Mouse (Mus musculus) heart, embryonic 10.5 days (tissue): ENCODE measurements around the gene Trp53i13. TPM values are rescaled to one million over a fixed set of nuclear protein-coding genes. Genes with fewer than 3 reads are reported as not detected.
"Not testable (repeated sequence)": the region's sequence is repeated elsewhere in the genome, so short reads cannot be mapped to it uniquely, and the experiment has no call there.

Source experiments
- DNase-seq: peaks from one replicate; pipeline ENCODE4 v3.0.0-alpha.2; 2017; ENCODE audit warnings: low spot score
- H3K27ac ChIP-seq: fragments of 300-500 bp; sonication (generic); 2 replicates; pipeline ENCODE4 v1.5.1; 2016; ENCODE audit warnings: mild to moderate bottlenecking
- H3K27me3 ChIP-seq: fragments of 300-500 bp; sonication (generic); 2 replicates; pipeline ENCODE4 v1.6.1; 2016; ENCODE audit warnings: mild to moderate bottlenecking; ENCODE audit not compliant: poor library complexity, insufficient read depth, severe bottlenecking
- H3K36me3 ChIP-seq: fragments of 300-500 bp; sonication (generic); 2 replicates; pipeline ENCODE4 v1.6.1; 2016; ENCODE audit warnings: mild to moderate bottlenecking, moderate library complexity
- H3K4me1 ChIP-seq: fragments of 300-500 bp; sonication (generic); 2 replicates; pipeline ENCODE4 v1.6.1; 2016; ENCODE audit warnings: mild to moderate bottlenecking
- H3K4me3 ChIP-seq: fragments of 300-500 bp; sonication (generic); 2 replicates; pipeline ENCODE4 v1.5.1; 2016; ENCODE audit warnings: mild to moderate bottlenecking, moderate library complexity
- H3K9me3 ChIP-seq: fragments of 300-500 bp; sonication (generic); 2 replicates; pipeline ENCODE4 v1.6.1; 2016; ENCODE audit warnings: mild to moderate bottlenecking, moderate library complexity
- WGBS: fragments of 180-500 bp; shearing (Covaris S2); methylation state at CpG from one replicate; pipeline ENCODE4 v1.1.7; 2016; 5-methylcytosine and 5-hydroxymethylcytosine counted together
- polyA plus RNA-seq: library from polyadenylated mRNA; unstranded; fragments of >200 nt; fragmentation: Nextera tagmentation; extraction: Ambion mirVana; gene quantifications from 2 replicates; pipeline ENCODE4 v1.2.1, GENCODE M21; 2016

Gene Trp53i13
- polyA plus RNA-seq, result 25.2 and 30.2 TPM in 2 replicates

- peaks cover 33% of the 10 kb centered on the region for H3K27me3 ChIP-seq
- no peak for DNase-seq
- 9% methylated on average over 39 of the region's 39 CpGs for WGBS
Observed at GRCm38 (mm10) chr11:77515637-77516552, at the start of gene Trp53i13. Gene Trp53i13 (minus strand): TSS chr11:77515980.

GRCm38 (mm10) chr11:77545261-77545660 is 29.5 kb upstream of the Trp53i13 start:
- 97% methylated on average over 7 of the region's 7 CpGs for whole genome bisulfite sequencing
- H3K27me3 ChIP-seq, result no peaks in the 10 kb centered on the region
- no peak for DNase-seq
- no peaks in the 10 kb centered on the region for H3K9me3 ChIP-seq
- no peak overlapping the region for H3K27ac ChIP-seq
- H3K4me3 ChIP-seq, result no peak overlapping the region
- H3K36me3 ChIP-seq, result peaks cover 89% of the 10 kb centered on the region
- no peaks in the 10 kb centered on the region for H3K4me1 ChIP-seq

More at GRCm38 (mm10) chr11:77515637-77516552, at the start of gene Trp53i13:
- Histone ChIP-seq H3K9me3 (no peaks in the 10 kb centered on the region), H3K4me1 (peaks cover 46% of the 10 kb centered on the region), H3K4me3 (peak within 1 kb of the TSS; percentile 78), H3K27ac (peak within 1 kb of the TSS; percentile 74), H3K36me3 (no peaks in the 10 kb centered on the region)

GRCm38 (mm10) chr11:77532202-77532846 is 16.5 kb upstream of the Trp53i13 start:
- no peaks in the 10 kb centered on the region for H3K4me1 ChIP-seq
- H3K27ac ChIP-seq, result no peak overlapping the region
- no peaks in the 10 kb centered on the region for H3K27me3 ChIP-seq
- H3K9me3 ChIP-seq, result no peaks in the 10 kb centered on the region
- H3K36me3 ChIP-seq, result peaks cover 31% of the 10 kb centered on the region
- no peak for DNase-seq
- no peak overlapping the region for H3K4me3 ChIP-seq
- WGBS, result 93% methylated on average over 4 of the region's 4 CpGs

DNA sequence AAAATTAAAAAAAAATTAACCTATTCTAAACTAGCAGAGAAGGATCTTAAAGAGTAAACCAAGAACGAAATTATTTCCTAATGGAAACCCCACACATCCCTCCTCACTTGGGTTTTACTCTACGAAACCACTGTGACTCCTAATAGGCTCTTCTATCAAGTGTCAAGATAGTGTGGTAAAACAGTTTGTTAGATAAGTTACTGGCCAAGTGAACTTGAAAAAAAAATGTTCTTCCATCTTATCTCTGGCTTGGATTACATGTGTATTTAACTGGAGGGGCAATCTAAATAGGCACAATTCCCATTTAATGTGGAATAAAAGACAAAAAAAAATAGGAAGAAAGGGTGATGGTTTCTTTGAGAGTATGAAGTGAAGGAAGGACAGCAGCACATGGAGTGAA is 15.1 kb upstream of the Trp53i13 start:
- 70% methylated on average over 2 of the region's 2 CpGs for WGBS
- H3K4me3 ChIP-seq, result no peak overlapping the region
- H3K27ac ChIP-seq, result no peak overlapping the region
- H3K27me3 ChIP-seq, result no peaks in the 10 kb centered on the region
- H3K4me1 ChIP-seq, result no peaks in the 10 kb centered on the region
- peaks cover 17% of the 10 kb centered on the region; the same call in 1 of the 2 replicates for H3K36me3 ChIP-seq
- no peak for DNase-seq
- no peaks in the 10 kb centered on the region for H3K9me3 ChIP-seq

DNA sequence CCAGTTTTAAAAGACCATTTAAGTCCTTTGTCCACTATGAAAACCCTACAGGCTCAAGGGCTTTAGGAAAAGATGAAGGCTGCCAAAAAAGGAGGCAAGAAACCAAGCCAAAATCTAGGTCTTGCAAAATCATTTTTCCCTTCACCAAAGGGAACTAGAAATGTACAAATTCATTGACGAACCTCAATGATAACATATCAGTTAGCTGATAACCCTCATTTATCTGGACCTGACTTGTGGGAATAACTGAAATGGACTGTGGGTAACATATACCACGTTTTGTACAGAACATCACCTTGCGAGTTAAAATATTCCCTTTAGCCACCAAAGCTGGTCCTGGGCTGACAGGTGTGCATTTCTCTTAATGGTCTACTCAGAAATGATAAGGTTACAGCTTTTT is 13.9 kb upstream of the Trp53i13 start:
- H3K27me3 ChIP-seq, result no peaks in the 10 kb centered on the region
- no peak overlapping the region for H3K4me3 ChIP-seq
- WGBS, result 67% methylated on average over 3 of the region's 3 CpGs
- H3K36me3 ChIP-seq, result peaks cover 12% of the 10 kb centered on the region; the same call in 1 of the 2 replicates
- no peak overlapping the region for H3K27ac ChIP-seq
- H3K4me1 ChIP-seq, result no peaks in the 10 kb centered on the region
- no peaks in the 10 kb centered on the region for H3K9me3 ChIP-seq
- DNase-seq, result no peak

DNA sequence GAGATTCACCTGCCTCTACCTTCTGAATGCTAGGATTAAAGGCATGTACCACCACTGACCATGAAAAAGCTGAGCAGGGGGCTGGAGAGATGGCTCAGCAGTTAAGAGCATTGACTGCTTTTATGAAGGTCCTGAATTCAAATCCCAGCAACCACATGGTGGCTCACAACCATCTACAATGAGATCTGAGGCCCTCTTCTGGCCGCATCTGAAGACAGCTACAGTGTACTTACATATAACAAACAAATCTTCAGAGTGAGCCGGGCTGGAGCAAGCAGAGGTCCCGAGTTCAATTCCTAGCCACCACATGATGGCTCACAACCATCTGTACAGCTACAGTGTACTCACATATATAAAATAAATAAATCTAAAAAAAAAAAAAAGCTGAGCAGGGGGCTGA is 12.6 kb upstream of the Trp53i13 start:
- H3K27ac ChIP-seq, H3K36me3 ChIP-seq, H3K4me1 ChIP-seq, DNase-seq, H3K27me3 ChIP-seq, H3K4me3 ChIP-seq, H3K9me3 ChIP-seq: not testable (repeated sequence)
- WGBS, result 85% methylated on average over 3 of the region's 3 CpGs

DNA sequence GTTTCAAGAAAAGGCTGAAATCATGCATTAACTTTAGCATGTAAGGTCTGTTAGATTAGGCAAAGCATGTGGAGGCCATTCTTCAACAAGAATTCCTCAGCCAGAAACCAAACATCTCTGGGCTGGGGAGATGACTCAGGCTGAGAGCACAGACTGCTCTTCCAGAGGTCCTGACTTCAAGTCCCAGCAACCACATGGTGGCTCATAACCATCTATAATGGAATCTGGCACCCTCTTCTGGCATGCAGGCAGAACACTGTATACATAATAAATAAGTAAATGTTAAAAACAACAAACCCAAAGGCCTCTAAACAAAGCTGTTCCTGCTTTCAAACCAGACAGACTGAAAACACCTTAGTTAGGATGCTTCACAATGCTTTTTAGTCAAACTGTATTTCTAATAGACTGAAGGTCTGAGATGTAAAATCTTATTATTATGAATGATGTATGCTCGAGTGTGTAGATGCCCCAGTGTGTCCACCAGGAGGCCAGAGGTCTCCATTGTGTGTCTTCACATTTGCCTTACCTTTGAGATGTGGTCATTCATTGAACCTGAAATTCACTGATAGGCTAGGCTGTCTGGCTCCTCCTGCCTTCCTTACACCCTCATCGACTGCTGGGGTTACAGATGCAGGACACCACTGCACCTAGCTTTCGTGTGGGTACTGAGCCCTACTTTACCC is 10.2 kb upstream of the Trp53i13 start:
- no peak overlapping the region for H3K27ac ChIP-seq
- no peak overlapping the region for H3K4me3 ChIP-seq
- peaks cover 6% of the 10 kb centered on the region; the same call in 1 of the 2 replicates for H3K36me3 ChIP-seq
- no peaks in the 10 kb centered on the region for H3K27me3 ChIP-seq
- no peaks in the 10 kb centered on the region for H3K9me3 ChIP-seq
- WGBS, result 68% methylated on average over 3 of the region's 3 CpGs
- no peak for DNase-seq
- H3K4me1 ChIP-seq, result no peaks in the 10 kb centered on the region

DNA sequence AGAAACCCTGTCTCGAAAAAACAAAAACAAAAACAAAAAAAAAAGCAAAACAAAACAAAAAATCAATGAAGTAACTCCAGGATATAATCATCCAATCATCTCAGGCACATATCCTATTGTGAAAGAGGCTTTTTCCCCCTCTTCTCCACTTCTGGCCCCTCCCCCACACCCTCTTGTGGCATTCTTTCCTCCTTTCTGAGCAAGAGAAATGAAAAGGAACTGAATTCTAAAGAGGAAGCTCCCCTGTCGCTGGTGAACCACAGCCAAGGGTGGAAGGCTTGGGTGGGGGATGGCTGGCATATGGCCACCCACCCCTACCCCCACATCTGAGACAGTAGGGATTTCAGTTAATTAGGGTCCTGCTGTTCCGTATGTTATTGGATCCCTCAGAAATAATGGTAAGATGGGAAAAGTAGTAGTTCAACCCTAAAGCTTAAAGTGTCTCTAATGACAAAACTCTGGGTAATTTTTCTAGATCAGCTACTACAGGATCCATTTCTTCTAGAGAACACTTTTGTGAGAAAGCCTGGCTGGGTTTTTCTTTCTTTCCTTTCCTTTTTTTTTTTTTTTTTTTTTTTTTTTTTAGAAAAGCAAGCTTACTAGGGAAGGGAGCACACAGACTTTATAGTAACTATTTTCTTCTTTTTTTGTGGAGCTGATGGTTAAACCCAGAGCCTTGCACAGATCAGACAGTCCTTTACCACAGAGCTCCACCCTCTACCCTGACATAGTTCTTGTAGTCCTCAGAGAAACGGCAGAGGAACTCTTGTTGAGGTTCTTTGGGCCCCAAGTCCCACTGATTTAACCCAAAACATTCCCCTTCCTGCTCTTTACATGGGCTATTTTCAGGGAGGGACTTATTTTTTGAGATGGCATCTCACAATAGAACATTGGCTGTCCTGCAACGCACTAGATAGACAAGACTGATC is 5.1 kb upstream of the Trp53i13 start:
- DNase-seq, result no peak
- H3K4me1 ChIP-seq, result peaks cover 13% of the 10 kb centered on the region
- 53% methylated on average over 5 of the region's 5 CpGs for WGBS

GRCm38 (mm10) chr11:77519043-77519442 is 3.3 kb upstream of the Trp53i13 start, which contains the start of gene Gm10392:
Gene Gm10392 (minus strand): TSS chr11:77519198.
- Histone ChIP-seq H3K36me3 (no peaks in the 10 kb centered on the region), H3K4me1 (peaks cover 31% of the 10 kb centered on the region), H3K4me3 (no peak within 1 kb of the TSS), H3K27ac (no peak within 1 kb of the TSS), H3K9me3 (no peaks in the 10 kb centered on the region), H3K27me3 (peaks cover 33% of the 10 kb centered on the region)
- DNase-seq, result no peak
- 46% methylated on average over 5 of the region's 5 CpGs for WGBS

More for the DNA sequence above, 5.1 kb upstream of the Trp53i13 start:
- Histone ChIP-seq H3K27ac (no peak overlapping the region), H3K9me3 (no peaks in the 10 kb centered on the region), H3K27me3 (peaks cover 27% of the 10 kb centered on the region), H3K4me3 (no peak overlapping the region), H3K36me3 (no peaks in the 10 kb centered on the region)

DNA sequence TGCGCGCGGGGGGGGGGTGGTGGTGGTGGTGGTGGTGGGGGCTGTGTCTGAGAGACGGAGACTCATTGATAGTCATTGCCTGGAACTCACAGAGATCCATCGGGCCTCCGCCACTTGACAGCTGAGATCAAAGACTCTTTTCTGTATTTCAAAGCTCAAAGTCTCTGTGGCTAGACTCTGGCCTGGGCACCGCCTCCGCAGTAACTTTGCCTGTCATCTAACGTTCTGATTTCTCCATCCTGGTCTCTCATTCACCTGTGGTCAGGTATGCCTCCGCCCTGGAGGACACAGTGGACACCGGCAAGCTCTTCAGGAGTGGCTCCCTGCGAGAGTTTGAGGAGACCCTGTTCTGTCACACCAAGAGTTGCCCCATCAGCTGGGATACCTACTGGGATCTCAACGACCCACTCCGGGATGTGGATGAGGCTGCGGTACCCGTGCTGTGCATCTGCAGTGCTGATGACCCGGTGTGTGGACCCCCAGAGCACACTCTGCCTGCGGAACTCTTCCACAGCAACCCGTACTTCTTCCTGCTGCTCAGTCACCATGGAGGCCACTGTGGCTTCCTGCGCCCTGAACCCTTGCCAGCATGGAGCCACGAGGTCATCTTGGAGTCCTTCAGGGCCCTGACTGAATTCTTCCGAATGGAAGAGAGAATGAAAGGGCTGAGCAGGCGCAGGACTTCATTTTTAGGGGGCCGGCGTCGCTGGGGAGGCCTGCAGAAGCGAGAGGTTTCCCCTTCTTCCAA is 2.4 kb upstream of the Trp53i13 start:
- H3K4me3 ChIP-seq, result no peak overlapping the region
- no peak for DNase-seq
- H3K27ac ChIP-seq, result no peak overlapping the region
- peaks cover 33% of the 10 kb centered on the region for H3K27me3 ChIP-seq
- no peaks in the 10 kb centered on the region for H3K9me3 ChIP-seq
- no peaks in the 10 kb centered on the region for H3K36me3 ChIP-seq
- 82% methylated on average over 27 of the region's 27 CpGs for WGBS
- H3K4me1 ChIP-seq, result peaks cover 38% of the 10 kb centered on the region

GRCm38 (mm10) chr11:77516553-77517425 is 1.0 kb upstream of the Trp53i13 start:
- 66% methylated on average over 5 of the region's 5 CpGs for WGBS
- H3K4me3 ChIP-seq, result no peak overlapping the region
- peaks cover 46% of the 10 kb centered on the region for H3K4me1 ChIP-seq
- DNase-seq, result no peak
- H3K27ac ChIP-seq, result no peak overlapping the region
- no peaks in the 10 kb centered on the region for H3K9me3 ChIP-seq
- H3K27me3 ChIP-seq, result peaks cover 33% of the 10 kb centered on the region
- no peaks in the 10 kb centered on the region for H3K36me3 ChIP-seq
